Mouse (Mus musculus) layer of hippocampus, adult 8-10 months (tissue): Measurements from ENCODE around the gene Srgap2. TPM values are rescaled to one million over a fixed set of nuclear protein-coding genes. Genes with fewer than 3 reads are reported as not detected.
"Not testable (repeated sequence)": the region's sequence is repeated elsewhere in the genome, so short reads cannot be mapped to it uniquely, and the experiment has no call there.

Experiments used
- DNase-seq, 2 experiments: peaks; one replicate each; pipeline ENCODE4 v3.0.0; 2022; ENCODE audit warnings: low spot score in 2 of 2
- total RNA-seq, 4 experiments: library from RNA; stranded (reverse); gene quantifications; 2 replicates each; pipeline ENCODE4 v1.2.4; 2022

Gene Srgap2
- 10 to 100 TPM; 79.8 to 92.2 (median 84.9) TPM for total RNA-seq

DNA sequence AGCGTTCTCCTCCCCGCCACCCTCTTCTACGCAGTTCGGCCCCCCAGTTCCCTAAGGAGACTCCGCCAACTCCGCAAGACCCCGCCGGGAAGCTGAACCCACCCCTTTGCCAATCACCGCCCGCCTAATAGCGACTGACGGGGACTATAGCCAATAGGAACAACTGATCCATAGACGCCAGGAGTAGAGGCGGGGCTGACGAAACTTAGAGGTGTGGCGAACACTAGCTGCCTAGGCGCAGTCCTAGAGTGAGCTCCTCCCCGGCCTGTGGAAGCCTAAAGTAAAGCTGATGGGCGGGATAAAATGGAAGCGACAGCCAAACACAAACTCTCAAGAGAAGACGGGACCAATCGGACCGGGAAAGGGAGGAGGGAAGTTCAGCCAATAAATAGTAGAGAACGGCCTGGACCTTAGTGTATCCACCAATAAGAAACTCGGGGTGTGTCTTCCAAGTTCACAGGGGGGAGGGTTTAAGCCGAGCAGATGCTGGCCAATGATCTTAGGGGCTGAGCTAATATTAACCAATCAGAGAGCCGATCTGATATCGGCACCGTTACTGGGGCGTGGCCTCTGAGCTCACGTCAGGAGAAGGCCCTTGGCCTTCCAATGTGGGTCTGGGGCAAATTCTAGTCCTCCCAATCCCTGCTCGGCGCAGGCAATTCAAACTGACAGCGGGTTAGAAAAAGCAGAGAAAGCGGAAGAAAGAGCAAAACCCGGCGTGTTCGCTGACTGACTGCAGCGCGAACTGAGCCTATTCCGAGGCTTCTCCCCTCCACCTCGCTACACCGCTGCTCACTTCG is at the start of gene Srgap2, which contains the start of gene Fam72a:
Gene Srgap2 (minus strand): TSS at position 72 of the 800 bp plus-strand sequence.
Gene Fam72a (plus strand): TSS at position 623 of the 800 bp plus-strand sequence.
- peak; percentile 99 to 100 for DNase-seq

GRCm38 (mm10) chr1:131573721-131574120 is 46.6 kb upstream of the Srgap2 start:
- DNase-seq: no peak

DNA sequence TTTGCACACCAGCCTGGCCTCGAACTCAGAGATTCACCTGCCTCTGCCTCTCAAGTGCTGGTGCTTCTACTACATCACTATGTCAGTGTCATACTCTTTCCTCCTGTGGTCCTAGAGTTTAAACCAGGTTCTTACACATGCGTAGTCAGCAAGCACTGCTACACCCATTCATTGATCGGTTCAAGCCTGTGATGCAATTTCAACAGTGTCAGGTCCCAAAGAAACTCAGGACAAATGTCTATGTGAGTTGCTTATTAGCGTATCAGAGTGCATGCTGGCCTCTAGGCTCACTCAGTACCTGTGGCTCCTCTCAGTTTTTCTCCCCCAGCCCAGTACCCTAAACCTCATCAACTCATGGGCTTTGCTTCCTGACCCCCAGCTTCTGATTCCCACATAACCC is 43.2 kb upstream of the Srgap2 start:
- DNase-seq: no peak

DNA sequence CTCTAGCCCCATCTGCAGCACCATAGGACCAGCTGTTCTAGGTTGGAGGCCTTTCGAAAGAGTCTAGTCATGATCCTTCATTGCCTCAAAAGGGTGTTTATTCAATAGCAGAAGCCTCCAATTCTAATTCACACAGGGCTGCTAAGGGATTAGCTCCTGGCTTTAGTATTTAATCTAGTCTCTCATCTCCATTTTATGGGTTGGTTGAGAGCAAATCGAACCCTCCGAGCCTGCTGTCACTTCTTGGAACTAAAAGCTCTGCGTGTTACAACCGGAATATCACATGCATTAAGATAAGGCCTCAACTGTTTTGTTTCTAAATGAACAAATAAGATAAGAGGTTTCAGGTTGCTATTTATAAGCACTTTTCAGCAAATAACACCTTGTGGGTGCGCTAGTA is 42.6 kb upstream of the Srgap2 start:
- no peak for DNase-seq

DNA sequence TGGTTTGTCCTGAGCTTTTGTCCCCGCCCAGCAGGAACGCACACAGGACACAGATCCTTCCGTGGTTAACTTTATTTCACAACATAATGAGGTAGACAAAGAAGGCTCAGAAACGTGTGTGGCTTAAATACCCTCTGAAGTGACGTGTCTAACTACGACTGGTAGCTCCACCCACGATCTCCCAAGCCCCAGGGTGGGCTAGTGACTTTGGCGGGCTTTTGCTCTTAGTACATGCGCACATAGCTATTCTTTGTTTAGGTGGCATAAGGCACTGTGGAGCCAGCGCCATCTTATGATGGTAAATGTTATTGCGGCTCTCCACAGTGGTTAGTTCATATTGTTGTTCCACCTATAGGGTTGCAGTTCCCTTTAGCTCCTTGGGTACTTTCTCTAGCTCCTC is 38.9 kb upstream of the Srgap2 start:
- not testable (repeated sequence) for DNase-seq

DNA sequence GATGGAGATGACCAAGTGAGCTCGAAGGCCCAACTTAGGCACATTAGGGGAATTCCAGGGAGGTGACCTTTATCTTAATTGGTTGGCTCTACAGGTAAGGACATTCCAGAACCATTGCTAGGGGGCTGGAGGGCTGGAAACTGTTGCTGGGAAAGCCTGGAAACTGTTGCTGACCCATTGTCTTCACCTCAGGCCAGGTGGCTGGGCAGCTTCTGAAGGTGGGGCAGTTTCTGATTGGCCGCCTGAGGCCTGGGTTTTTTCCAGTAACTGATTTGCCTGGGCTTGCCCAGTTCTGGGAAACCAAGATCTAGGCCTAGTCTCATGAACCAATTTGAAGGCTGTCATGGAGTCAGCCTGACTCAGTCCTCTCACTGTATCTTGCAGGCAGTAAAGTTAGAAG is 34.9 kb upstream of the Srgap2 start:
- DNase-seq: no peak

- no peak for DNase-seq
Observed at GRCm38 (mm10) chr1:131560500-131560899, 33.3 kb upstream of the Srgap2 start.

- peak; percentile 81 to 84 for DNase-seq
Observed at GRCm38 (mm10) chr1:131555042-131555812, 28.1 kb upstream of the Srgap2 start.

DNA sequence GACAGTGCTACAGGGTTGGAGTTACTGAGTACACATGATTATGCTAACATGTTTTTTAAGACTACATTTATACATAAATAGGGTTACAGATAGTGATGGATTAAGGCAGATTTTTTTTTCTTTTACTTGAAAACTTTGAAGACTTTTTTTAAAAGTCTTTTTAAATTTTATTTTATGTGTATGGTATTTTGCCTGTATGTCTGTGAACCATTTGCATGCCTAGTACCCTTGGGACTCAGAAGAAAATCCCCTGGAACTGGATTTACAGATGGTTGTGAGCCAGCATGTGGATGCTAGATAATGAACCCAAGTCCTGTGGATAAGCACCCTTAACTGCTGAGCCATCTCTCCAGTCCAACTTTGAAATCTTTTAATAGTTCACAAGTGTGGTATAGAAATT is 26.3 kb upstream of the Srgap2 start:
- no peak for DNase-seq

DNA sequence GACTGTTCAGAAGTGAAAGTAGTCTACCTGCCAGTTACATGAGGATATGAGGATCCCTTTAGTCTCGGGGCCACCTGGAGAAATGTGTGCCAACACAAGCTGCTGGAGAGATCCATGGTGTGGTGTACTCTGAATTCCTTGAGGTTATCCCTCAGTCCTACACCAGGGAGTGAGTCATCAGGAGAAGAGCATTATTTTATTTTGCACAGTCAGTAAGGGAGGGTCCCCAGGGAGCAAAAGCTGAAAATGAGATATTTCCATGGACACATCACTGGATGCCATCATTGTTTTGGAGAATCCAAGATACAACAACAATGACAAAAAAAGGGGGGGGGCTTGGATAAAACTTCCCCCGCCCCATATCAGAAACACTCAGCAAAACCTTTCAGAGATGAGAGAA is 24.8 kb upstream of the Srgap2 start:
- no peak for DNase-seq

DNA sequence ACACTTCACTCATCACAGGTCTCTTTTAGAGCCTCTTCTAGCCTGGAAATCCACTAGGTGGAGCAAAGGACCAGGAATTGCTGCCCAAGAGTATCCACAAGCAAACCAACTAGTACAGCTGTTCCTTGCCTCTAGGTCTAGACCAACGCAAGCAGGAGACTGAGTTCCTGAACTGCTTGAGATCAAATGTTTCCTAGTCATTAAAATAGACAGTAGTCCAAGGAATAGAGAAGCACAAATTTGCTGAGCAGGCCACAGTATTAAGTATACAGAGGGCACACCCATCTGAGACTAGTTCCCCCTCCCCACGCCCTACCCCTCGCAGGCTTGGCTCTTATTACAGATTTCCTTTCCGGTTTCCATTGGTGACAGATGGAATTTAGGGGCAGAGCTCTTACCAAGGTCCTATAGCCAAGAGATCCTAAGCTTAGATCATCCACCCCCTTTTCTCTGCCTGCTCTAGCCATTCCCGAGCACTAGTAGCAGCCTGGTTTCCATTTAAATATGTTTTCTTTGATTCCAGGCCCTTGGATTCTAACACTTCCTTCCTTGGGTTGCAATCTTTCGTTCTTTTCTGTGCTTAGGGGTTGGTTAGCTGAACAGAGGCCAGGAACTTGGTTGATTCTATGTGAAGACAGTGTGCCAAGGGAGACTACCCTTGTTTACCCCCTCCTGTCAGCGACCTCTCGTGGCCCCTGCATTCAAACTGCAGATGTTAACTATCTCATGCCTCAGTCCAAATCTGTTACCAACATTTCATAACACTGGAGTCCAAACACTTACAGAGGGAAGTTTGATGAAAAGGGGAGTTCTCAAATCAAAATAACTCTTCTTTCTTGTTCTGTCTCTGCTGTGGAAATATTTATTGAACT is 21.6 kb upstream of the Srgap2 start:
- peak; percentile 31 to 47 for DNase-seq

DNA sequence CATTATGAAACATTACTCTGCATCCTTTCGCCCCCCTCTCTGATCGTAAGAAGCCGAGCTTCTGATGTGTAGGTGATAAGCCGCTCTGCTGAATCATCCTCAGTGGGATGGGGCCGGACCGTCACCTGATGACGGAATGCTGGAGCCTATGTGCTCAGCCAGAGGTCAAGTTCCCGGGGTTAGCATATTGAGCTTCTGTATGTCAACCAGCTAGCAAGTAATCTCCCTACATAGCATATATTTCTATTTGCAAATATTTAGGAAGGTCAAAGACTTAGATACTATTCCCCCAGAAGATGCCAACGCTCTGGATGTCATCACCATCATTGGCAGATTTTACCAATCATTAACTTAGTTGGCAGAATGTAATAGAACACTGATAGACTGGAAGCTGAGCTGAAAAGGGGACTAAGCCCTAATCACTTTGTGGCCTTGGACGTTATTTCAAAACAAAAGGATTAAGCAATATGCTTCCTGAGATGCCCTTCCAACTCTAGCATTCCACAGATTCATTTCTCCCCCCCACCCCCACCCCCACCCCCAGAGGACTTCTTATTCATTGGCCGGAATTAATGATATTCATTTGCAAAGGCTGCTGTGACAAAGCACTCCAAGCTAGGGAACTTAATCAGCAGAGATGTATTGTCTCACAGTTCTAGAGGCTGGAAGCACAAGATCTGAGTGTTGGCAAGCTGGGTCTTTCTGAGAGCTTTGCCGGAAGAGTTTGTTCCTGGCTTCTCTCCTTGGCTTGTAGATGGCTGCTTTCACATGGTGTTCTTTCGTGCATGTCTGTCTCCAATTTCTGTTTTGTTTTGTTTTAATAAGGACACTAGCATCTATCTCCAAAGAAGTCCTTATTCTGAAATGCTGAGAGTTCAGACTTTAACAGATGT is 19.9 kb upstream of the Srgap2 start:
- no peak for DNase-seq

GRCm38 (mm10) chr1:131543886-131544565 is 16.9 kb upstream of the Srgap2 start:
- peak; percentile 41 to 51 for DNase-seq

DNA sequence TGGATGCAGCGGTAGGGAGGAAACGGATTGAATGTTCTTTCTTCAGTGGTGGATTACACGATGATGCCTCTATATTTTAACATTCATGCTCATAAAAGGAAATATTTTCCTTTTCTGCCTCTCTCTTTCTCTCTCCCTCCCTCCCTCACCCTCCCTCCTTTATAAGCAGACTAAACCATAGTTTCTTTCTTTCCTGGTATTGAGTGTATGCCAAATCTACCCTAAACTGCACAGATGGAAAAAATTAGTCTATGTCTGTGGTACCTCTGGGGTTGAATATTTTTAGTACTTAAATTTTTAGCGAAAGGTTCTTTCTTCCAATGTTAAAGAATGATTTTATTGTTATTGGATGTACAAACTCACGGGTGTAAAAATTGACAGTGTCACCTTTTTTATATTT is 14.8 kb upstream of the Srgap2 start:
- no peak for DNase-seq

GRCm38 (mm10) chr1:131541431-131541830 is 14.3 kb upstream of the Srgap2 start:
- DNase-seq: no peak

GRCm38 (mm10) chr1:131540795-131541194 is 13.6 kb upstream of the Srgap2 start:
- DNase-seq: no peak

DNA sequence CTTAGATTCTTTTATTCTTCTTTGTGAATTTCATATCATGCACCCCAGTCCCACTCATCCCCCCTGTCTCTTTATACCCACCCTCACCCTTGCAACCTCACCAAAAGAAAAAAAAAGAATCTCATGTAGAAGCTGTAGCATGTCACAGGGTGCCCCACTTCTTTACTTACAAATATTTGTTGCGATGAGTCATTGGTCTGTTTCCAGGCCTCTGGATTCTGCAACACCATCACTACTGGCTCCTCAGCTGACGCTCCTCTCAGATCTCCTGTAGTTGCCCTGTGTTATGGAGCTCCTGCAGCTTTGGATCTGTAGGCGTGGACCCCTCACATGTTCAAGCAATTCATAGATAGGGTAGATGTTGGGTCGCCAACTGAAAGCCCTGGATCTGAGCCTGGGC is 12.6 kb upstream of the Srgap2 start:
- no peak for DNase-seq

DNA sequence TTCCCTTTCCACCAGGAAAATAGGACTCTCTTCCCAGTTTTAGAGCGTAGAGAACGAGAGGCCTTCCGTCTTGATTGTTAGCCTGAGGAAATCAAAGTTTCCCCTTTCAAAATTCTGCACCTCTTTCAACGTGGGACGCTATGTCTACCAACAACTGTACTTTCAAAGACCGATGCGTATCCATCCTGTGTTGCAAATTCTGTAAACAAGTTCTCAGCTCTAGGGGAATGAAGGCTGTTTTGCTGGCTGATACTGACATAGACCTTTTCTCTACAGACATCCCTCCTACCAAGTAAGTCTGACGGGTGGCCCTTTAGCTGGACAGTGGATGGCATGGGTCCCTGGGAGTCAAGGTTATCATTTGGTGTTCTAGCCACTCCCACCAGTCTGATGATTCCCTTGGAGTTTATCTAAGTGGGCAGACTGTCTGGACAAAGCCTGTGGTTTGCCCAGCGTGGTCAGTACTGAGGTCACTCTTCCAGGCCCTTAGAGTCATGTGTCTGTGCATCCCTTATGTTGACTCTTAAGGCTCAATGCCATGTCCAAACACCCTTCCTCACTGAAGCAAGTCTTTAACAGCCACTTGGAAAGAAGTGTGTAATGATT is 1.5 kb upstream of the Srgap2 start:
- no peak for DNase-seq

- DNase-seq: peak in 1 of 2 experiments; percentile 41
Observed at GRCm38 (mm10) chr1:131528081-131528507, 942 bp upstream of the Srgap2 start.
